Mouse (Mus musculus) intestine, embryonic 14.5 days (tissue): ENCODE results near the gene Il12b. TPM values are rescaled to one million over a fixed set of nuclear protein-coding genes. Genes with fewer than 3 reads are reported as not detected.
A peak's percentile ranks its signal among the peaks of the same experiment; 100 is the strongest.

Experiments used
- ATAC-seq: fragments of 200-750 bp; cut with Nextera tagmentation; replicated peaks from 2 replicates; pipeline ENCODE4 v1.8.0; 2017; ENCODE audit warnings: low read depth, moderate number of reproducible peaks, moderate TSS enrichment, moderate library complexity; ENCODE audit not compliant: low FRiP score, low TSS enrichment
- DNase-seq: peaks from one replicate; pipeline ENCODE4 v3.0.0-alpha.2; 2018; ENCODE audit warnings: low spot score
- H3K27ac ChIP-seq: fragments of 300-500 bp; sonication (generic); 2 replicates; pipeline ENCODE4 v1.5.1; 2014; ENCODE audit warnings: low read depth, mild to moderate bottlenecking, control low read depth
- H3K27me3 ChIP-seq: fragments of 300-500 bp; sonication (generic); replicated peaks from 2 replicates; pipeline ENCODE4 v1.6.1; 2014; ENCODE audit warnings: low read length, control low read depth; ENCODE audit not compliant: control insufficient read depth, insufficient read depth
- H3K36me3 ChIP-seq: fragments of 300-500 bp; sonication (generic); 2 replicates; pipeline ENCODE4 v1.6.1; 2014; ENCODE audit warnings: low read length, control low read depth; ENCODE audit not compliant: control insufficient read depth, insufficient read depth
- H3K4me1 ChIP-seq: fragments of 300-500 bp; sonication (generic); replicated peaks from 2 replicates; pipeline ENCODE4 v1.6.1; 2014; ENCODE audit warnings: low read length, control low read depth, mixed read lengths; ENCODE audit not compliant: control insufficient read depth, insufficient read depth
- H3K4me2 ChIP-seq: fragments of 300-500 bp; sonication (generic); 2 replicates; pipeline ENCODE4 v1.6.1; 2014; ENCODE audit warnings: low read length
- H3K4me3 ChIP-seq: fragments of 300-500 bp; sonication (generic); 2 replicates; pipeline ENCODE4 v1.5.1; 2014; ENCODE audit warnings: low read depth, low read length, control low read depth, mixed read lengths
- H3K9ac ChIP-seq: fragments of 300-500 bp; sonication (generic); 2 replicates; pipeline ENCODE4 v1.6.1; 2014; ENCODE audit warnings: mild to moderate bottlenecking, low read length
- H3K9me3 ChIP-seq: fragments of 300-500 bp; sonication (generic); 2 replicates; pipeline ENCODE4 v1.6.1; 2016; ENCODE audit warnings: low read length, control low read depth; ENCODE audit not compliant: control insufficient read depth
- WGBS: fragments of 180-500 bp; shearing (Covaris S2); extraction: QIAGEN DNeasy Blood & Tissue Kit; methylation state at CpG from one replicate; pipeline ENCODE4 v1.1.7; 2014; 5-methylcytosine and 5-hydroxymethylcytosine counted together
- polyA plus RNA-seq: library from polyadenylated mRNA; unstranded; fragments of >200 nt; fragmentation: Nextera tagmentation; extraction: Ambion mirVana; gene quantifications from 2 replicates; pipeline ENCODE4 v1.2.1, GENCODE M21; 2014

Il12b gene
- polyA plus RNA-seq, 1 experiment from 2014 or later: not detected

- no peaks in the 10 kb centered on the region for H3K27me3 ChIP-seq
- H3K36me3 ChIP-seq: no peaks in the 10 kb centered on the region
- no peak for DNase-seq
Observed at GRCm38 (mm10) chr11:44387031-44387430, 12.8 kb upstream of the Il12b start.

DNA sequence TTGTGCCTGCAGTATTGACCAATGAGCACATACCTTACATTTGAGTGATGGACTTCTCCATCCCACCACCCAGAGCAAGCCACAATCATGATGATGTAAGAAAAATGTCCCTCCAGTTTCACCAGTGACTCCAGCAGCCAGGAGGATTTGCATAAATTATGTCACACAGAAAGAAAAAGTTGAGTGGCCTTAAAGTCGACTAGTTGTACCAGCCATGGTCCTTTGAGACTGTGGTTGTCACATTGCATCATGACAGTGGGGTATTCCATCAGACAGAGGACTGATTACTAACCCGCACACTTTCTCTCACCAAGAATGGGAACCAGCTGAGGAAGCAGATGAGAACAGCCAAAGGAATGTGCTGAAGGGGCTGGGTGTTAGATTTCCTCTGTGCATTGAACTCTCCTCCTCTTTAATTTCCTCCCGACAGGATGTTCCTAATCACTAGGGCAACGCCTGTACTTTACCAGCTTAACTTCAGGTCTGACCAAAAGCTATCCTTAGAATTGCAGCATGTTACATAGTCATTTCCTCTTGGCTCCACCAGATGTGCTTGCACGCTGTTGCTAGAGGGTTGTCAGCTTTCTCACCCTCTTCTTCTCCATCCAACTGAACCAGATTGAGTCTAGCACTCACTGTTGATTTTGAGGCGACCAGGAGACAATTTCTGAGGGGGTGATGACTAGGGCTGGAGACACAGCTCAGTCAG lies 9.7 kb upstream of the Il12b start:
- no peaks in the 10 kb centered on the region for H3K27me3 ChIP-seq
- H3K4me1 ChIP-seq: no peaks in the 10 kb centered on the region
- no peak for ATAC-seq
- no peak for DNase-seq
- 44% methylated on average over 6 of the region's 6 CpGs for WGBS
- no peak overlapping the region for H3K4me3 ChIP-seq
- no peaks in the 10 kb centered on the region for H3K36me3 ChIP-seq
- H3K27ac ChIP-seq: no peak overlapping the region
- no peak overlapping the region for H3K9ac ChIP-seq
- no peaks in the 10 kb centered on the region for H3K9me3 ChIP-seq
- no peak overlapping the region for H3K4me2 ChIP-seq

More at GRCm38 (mm10) chr11:44387031-44387430, 12.8 kb upstream of the Il12b start:
- H3K27ac ChIP-seq: no peak overlapping the region
- H3K4me2 ChIP-seq: no peak overlapping the region
- WGBS: 81% methylated on average over 2 of the region's 2 CpGs
- H3K4me3 ChIP-seq: no peak overlapping the region
- no peaks in the 10 kb centered on the region for H3K4me1 ChIP-seq
- H3K9me3 ChIP-seq: no peaks in the 10 kb centered on the region
- no peak for ATAC-seq
- H3K9ac ChIP-seq: no peak overlapping the region

GRCm38 (mm10) chr11:44393101-44393810 lies 6.6 kb upstream of the Il12b start:
- no peaks in the 10 kb centered on the region for H3K36me3 ChIP-seq
- H3K4me3 ChIP-seq: no peak overlapping the region
- H3K9ac ChIP-seq: no peak overlapping the region
- WGBS: 48% methylated on average over 8 of the region's 8 CpGs
- no peaks in the 10 kb centered on the region for H3K27me3 ChIP-seq
- H3K9me3 ChIP-seq: no peaks in the 10 kb centered on the region
- H3K4me2 ChIP-seq: no peak overlapping the region
- DNase-seq (no peak), ATAC-seq (no peak)
- H3K27ac ChIP-seq: no peak overlapping the region
- H3K4me1 ChIP-seq: no peaks in the 10 kb centered on the region

- H3K9me3 ChIP-seq: no peaks in the 10 kb centered on the region
- no peak overlapping the region for H3K9ac ChIP-seq
- H3K4me3 ChIP-seq: no peak overlapping the region
- ATAC-seq (no peak), DNase-seq (no peak)
- no peaks in the 10 kb centered on the region for H3K36me3 ChIP-seq
- H3K4me1 ChIP-seq: no peaks in the 10 kb centered on the region
- no peak overlapping the region for H3K27ac ChIP-seq
- no peak overlapping the region for H3K4me2 ChIP-seq
- 83% methylated on average over 4 of the region's 4 CpGs for WGBS
- H3K27me3 ChIP-seq: no peaks in the 10 kb centered on the region
Observed at GRCm38 (mm10) chr11:44395401-44395800, 4.5 kb upstream of the Il12b start.

GRCm38 (mm10) chr11:44397551-44397950 lies 2.3 kb upstream of the Il12b start:
- Histone ChIP-seq H3K9me3 (no peaks in the 10 kb centered on the region), H3K27me3 (no peaks in the 10 kb centered on the region), H3K36me3 (no peaks in the 10 kb centered on the region), H3K4me2 (no peak overlapping the region), H3K27ac (no peak overlapping the region), H3K9ac (no peak overlapping the region), H3K4me1 (no peaks in the 10 kb centered on the region), H3K4me3 (no peak overlapping the region)
- no peak for DNase-seq
- no peak for ATAC-seq
- WGBS: 37% methylated on average over 3 of the region's 3 CpGs

DNA sequence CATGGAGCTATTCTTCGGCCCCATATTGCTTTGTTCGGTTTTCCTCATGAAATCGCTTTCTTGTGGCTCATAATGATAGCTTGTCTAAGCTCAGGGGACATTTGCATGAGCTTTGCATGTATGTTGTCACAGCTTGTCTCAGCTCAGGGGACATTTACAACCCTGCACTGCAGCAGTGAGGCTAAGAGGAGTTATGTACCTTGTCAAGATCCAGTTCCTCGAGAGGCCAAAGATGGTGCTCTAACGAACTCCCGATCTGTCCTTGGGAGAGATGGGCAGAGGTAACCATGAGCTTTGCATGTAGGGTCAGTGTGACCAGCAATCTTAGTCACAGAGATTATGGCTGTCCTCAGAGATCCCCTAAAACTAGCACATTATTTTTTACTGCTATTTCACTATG lies 1.5 kb upstream of the Il12b start:
- Histone ChIP-seq H3K27me3 (no peaks in the 10 kb centered on the region), H3K9ac (no peak overlapping the region), H3K4me1 (no peaks in the 10 kb centered on the region), H3K4me2 (peak overlapping the region; percentile 57), H3K4me3 (0 out of 2 replicates have a peak overlapping the region, but pooled peaks have one; percentile 28), H3K27ac (no peak overlapping the region), H3K36me3 (no peaks in the 10 kb centered on the region), H3K9me3 (no peaks in the 10 kb centered on the region)
- WGBS: 76% methylated on average over 6 of the region's 6 CpGs
- DNase-seq (no peak), ATAC-seq (no peak)

- 2% methylated on average over 20 of the region's 20 CpGs for WGBS
- ATAC-seq: peak; percentile 66; the same call in 1 of the 2 replicates
- Histone ChIP-seq H3K27ac (no peak overlapping the region), H3K27me3 (no peaks in the 10 kb centered on the region), H3K36me3 (no peaks in the 10 kb centered on the region), H3K4me2 (peak overlapping the region; percentile 57), H3K9ac (peak overlapping the region; percentile 34; the same call in 1 of the 2 replicates), H3K9me3 (no peaks in the 10 kb centered on the region), H3K4me3 (peak overlapping the region; percentile 28), H3K4me1 (no peaks in the 10 kb centered on the region)
- peak; percentile 87 for DNase-seq
Observed at GRCm38 (mm10) chr11:44398782-44399225, 1.1 kb upstream of the Il12b start.

GRCm38 (mm10) chr11:44401635-44402548 lies 2.0 kb downstream of the Il12b start:
- Histone ChIP-seq H3K36me3 (no peaks in the 10 kb centered on the region), H3K9ac (no peak overlapping the region), H3K4me3 (no peak overlapping the region), H3K4me2 (no peak overlapping the region), H3K27ac (no peak overlapping the region), H3K4me1 (no peaks in the 10 kb centered on the region), H3K27me3 (no peaks in the 10 kb centered on the region), H3K9me3 (no peaks in the 10 kb centered on the region)
- 49% methylated on average over 5 of the region's 5 CpGs for WGBS
- ATAC-seq (no peak), DNase-seq (peak; percentile 61)
